Mouse (Mus musculus) olfactory bulb, adult 2 months (tissue): Measurements from ENCODE around the gene Armc2.

Experiments
- CTCF ChIP-seq: fragments of 200-500 bp; IDR thresholded peaks from 2 replicates; pipeline ENCODE4 v1.5.1; 2012; ENCODE audit warnings: low read depth, mild to moderate bottlenecking, low read length, moderate library complexity; ENCODE audit not compliant: insufficient read depth
- POLR2A ChIP-seq: fragments of 200-500 bp; IDR thresholded peaks from 2 replicates; pipeline ENCODE4 v1.6.1; 2012; ENCODE audit warnings: mild to moderate bottlenecking, low read depth, low read length, moderate library complexity; ENCODE audit not compliant: insufficient read depth

DNA sequence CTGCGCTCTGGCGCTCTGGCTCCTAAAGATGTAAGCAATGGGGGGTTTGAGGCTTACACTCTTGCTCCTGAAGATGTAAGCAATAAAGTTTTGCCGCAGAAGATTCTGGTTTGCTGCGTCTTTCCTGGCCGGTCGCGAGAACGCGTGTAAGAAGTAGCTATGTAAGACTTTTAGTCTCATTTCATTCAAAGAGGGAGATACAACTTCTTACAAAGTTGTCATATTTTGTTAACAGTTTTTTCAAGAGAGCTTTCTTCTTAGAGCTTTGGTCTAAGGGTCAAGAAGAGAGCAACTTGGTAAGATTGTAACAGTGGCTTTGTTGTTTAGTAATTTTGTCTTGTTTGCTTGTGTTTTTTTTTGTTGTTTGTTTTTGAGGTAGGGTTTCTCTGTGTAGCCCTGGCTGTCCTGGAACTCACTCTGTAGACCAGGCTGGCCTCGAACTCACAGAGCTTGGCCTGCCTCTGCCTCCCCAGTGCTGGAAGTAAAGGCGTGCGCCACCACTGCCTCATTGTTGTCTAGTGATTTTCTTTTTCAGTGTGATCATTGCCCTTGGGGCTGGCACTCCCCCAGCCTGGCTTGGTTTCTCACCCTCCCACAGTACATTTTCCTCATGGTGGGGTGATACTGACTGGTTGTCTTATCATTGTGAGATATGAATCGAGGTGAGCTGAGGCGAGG is 65.3 kb downstream of the Armc2 start:
- TF ChIP-seq POLR2A (no peak), CTCF (no peak)
